Mouse (Mus musculus): ENCODE measurements around the gene Nlrp10. TPM values are rescaled to one million over a fixed set of nuclear protein-coding genes. Genes with fewer than 3 reads are reported as not detected.
A peak's percentile ranks its signal among the peaks of the same experiment; 100 is the strongest.

Gene Nlrp10
- polyA plus RNA-seq (2015; fragmentation: Nextera tagmentation; extraction: Ambion mirVana): not detected in 2 replicates

GRCm38 (mm10) chr7:108929726-108930393 is at the start of gene Nlrp10:
Gene Nlrp10 (minus strand): TSS chr7:108930178.
- peaks cover 1% of the 10 kb centered on the region for H3K4me1 ChIP-seq (ENCODE audit: control insufficient read depth, insufficient read depth, low read length)
- H3K27me3 ChIP-seq (ENCODE audit: control insufficient read depth, insufficient read depth, low read depth, low read length): no peaks in the 10 kb centered on the region
- ATAC-seq: no peak
- no peaks in the 10 kb centered on the region for H3K36me3 ChIP-seq (ENCODE audit: control insufficient read depth, insufficient read depth, low read length)
- H3K27ac ChIP-seq (ENCODE audit: low read length): no peak within 1 kb of the TSS
- no peak within 1 kb of the TSS for H3K4me3 ChIP-seq (ENCODE audit: low read depth, low read length)
- H3K9me3 ChIP-seq (replicated peaks; ENCODE audit: control insufficient read depth, low read length, poor library complexity, severe bottlenecking): no peaks in the 10 kb centered on the region
- WGBS: 83% methylated on average over 6 of the region's 6 CpGs
- H3K9ac ChIP-seq (ENCODE audit: low read depth, low read length): no peak within 1 kb of the TSS
- no peak within 1 kb of the TSS for H3K4me2 ChIP-seq (ENCODE audit: low read length)

DNA sequence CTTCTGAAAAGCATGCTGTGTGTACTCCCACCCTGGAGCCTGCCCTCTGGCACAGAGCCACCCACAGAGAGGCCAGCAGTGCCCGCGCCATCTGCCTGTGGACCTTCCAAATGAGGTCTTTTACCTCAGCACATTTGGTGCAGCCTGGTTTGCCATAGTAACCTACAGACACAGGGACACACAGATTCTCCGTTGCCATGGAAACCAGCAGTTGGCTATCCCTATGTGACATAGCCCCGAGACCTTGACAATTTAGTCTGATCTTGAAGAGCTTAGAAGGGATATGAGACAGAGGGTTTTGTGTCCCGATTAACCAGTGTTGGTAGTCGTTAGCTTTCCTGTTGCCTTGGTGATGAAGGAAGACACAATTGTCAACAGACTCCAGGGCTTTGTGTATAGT is 42.3 kb upstream of the Nlrp10 start:
- peak; percentile 83 for ATAC-seq
- H3K4me3 ChIP-seq (ENCODE audit: low read depth, low read length): no peak overlapping the region
- H3K4me1 ChIP-seq (ENCODE audit: control insufficient read depth, insufficient read depth, low read length): peaks cover 15% of the 10 kb centered on the region
- no peaks in the 10 kb centered on the region for H3K9me3 ChIP-seq (replicated peaks; ENCODE audit: control insufficient read depth, low read length, poor library complexity, severe bottlenecking)
- H3K27ac ChIP-seq (ENCODE audit: low read length): peak overlapping the region; percentile 78
- no peaks in the 10 kb centered on the region for H3K36me3 ChIP-seq (ENCODE audit: control insufficient read depth, insufficient read depth, low read length)
- no peak overlapping the region for H3K9ac ChIP-seq (ENCODE audit: low read depth, low read length)
- WGBS: 15% methylated on average over 6 of the region's 6 CpGs
- 0 out of 2 replicates have a peak, but pooled peaks cover 3% of the 10 kb centered on the region for H3K27me3 ChIP-seq (ENCODE audit: control insufficient read depth, insufficient read depth, low read depth, low read length)
- peak overlapping the region; percentile 31; the same call in 1 of the 2 replicates for H3K4me2 ChIP-seq (ENCODE audit: low read length)

- Histone ChIP-seq H3K9ac (ENCODE audit: low read depth, low read length) (no peak overlapping the region), H3K27ac (ENCODE audit: low read length) (no peak overlapping the region), H3K4me1 (ENCODE audit: control insufficient read depth, insufficient read depth, low read length) (peaks cover 15% of the 10 kb centered on the region), H3K9me3 (replicated peaks; ENCODE audit: control insufficient read depth, low read length, poor library complexity, severe bottlenecking) (no peaks in the 10 kb centered on the region), H3K36me3 (ENCODE audit: control insufficient read depth, insufficient read depth, low read length) (no peaks in the 10 kb centered on the region), H3K4me2 (ENCODE audit: low read length) (no peak overlapping the region), H3K4me3 (ENCODE audit: low read depth, low read length) (no peak overlapping the region), H3K27me3 (ENCODE audit: control insufficient read depth, insufficient read depth, low read depth, low read length) (no peaks in the 10 kb centered on the region)
- WGBS: 48% methylated on average over 6 of the region's 6 CpGs
- ATAC-seq: no peak
These were observed 38.2 kb upstream of the Nlrp10 start for GRCm38 (mm10) chr7:108968201-108968600.

DNA sequence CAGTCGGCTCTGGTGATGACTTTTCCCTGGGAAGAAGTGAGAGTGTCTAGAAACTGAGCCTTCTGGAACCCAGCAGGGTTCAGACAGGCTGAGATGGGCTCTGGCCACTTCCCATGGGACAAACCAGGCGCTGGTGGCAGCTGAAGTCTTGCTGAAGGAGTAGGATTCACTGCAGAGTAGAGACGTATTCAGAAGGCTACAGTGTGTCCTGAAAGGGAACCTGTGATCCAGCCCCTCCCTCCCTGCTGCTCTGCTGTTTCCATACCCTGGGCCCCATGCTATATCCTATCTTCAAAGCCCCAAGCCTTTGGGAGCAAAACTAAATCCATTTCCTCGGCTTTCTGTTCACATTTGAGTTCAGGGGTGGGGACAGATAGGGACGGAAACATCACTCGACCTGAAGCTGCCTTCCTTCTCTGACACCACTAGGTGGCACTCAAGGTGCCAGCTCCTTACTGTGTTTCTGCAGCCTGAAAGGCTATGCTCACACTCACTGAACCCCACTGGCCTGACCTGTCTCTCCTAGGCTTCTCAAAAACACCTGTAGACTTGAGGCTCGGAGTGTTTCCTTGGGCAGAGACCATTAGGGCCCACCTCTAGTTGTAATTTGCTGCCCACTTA is 36.9 kb upstream of the Nlrp10 start:
- Histone ChIP-seq H3K4me3 (ENCODE audit: low read depth, low read length) (no peak overlapping the region), H3K9ac (ENCODE audit: low read depth, low read length) (no peak overlapping the region), H3K27ac (ENCODE audit: low read length) (no peak overlapping the region), H3K4me1 (ENCODE audit: control insufficient read depth, insufficient read depth, low read length) (peaks cover 4% of the 10 kb centered on the region; the same call in 1 of the 2 replicates), H3K9me3 (replicated peaks; ENCODE audit: control insufficient read depth, low read length, poor library complexity, severe bottlenecking) (no peaks in the 10 kb centered on the region), H3K4me2 (ENCODE audit: low read length) (no peak overlapping the region), H3K36me3 (ENCODE audit: control insufficient read depth, insufficient read depth, low read length) (no peaks in the 10 kb centered on the region), H3K27me3 (ENCODE audit: control insufficient read depth, insufficient read depth, low read depth, low read length) (no peaks in the 10 kb centered on the region)
- 28% methylated on average over 7 of the region's 7 CpGs for WGBS
- ATAC-seq: peak; percentile 78

DNA sequence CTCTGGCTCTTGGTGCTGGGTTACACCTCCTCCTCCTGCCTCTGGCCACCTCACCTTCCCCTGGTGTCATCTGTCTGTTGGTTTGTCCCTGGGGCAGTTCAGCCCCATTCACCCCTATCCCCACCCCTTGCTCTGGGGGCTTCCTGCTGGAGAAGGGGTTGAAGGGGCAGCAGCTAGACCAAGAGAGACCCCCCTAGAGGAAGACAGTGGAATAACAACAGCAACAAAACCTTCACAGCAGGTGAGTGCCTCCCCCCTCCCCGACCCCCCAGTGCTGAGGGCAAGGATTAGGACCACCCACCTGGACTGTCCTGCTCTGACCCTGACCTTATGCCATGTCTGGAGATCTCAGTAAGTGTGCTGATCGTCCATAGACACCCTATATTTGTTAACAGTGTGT is 36.0 kb upstream of the Nlrp10 start:
- Histone ChIP-seq H3K9me3 (replicated peaks; ENCODE audit: control insufficient read depth, low read length, poor library complexity, severe bottlenecking) (no peaks in the 10 kb centered on the region), H3K4me1 (ENCODE audit: control insufficient read depth, insufficient read depth, low read length) (no peaks in the 10 kb centered on the region), H3K4me3 (ENCODE audit: low read depth, low read length) (no peak overlapping the region), H3K9ac (ENCODE audit: low read depth, low read length) (no peak overlapping the region), H3K36me3 (ENCODE audit: control insufficient read depth, insufficient read depth, low read length) (no peaks in the 10 kb centered on the region), H3K27ac (ENCODE audit: low read length) (no peak overlapping the region), H3K27me3 (ENCODE audit: control insufficient read depth, insufficient read depth, low read depth, low read length) (no peaks in the 10 kb centered on the region), H3K4me2 (ENCODE audit: low read length) (no peak overlapping the region)
- ATAC-seq: no peak
- WGBS: 19% methylated on average over 2 of the region's 2 CpGs

DNA sequence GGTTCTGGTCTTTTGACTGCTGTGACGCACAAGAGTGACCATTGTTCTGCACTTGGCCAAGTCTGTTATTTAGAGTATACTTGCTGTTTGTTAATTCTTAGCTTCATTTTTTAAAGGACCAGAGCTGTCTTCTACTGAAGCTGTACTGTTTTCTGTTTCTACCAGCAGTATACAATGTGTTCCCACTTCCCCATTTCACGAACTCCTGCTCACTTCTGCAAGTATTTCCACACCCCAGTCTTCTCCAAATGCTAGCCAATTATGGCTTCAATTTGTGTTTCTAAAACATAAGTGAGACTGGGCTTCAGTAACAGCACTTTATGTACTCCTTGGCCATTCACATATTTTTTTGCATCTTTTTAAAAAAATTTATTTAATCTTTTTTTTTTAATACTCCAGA is 27.8 kb upstream of the Nlrp10 start:
- H3K36me3 ChIP-seq (ENCODE audit: control insufficient read depth, insufficient read depth, low read length): no peaks in the 10 kb centered on the region

DNA sequence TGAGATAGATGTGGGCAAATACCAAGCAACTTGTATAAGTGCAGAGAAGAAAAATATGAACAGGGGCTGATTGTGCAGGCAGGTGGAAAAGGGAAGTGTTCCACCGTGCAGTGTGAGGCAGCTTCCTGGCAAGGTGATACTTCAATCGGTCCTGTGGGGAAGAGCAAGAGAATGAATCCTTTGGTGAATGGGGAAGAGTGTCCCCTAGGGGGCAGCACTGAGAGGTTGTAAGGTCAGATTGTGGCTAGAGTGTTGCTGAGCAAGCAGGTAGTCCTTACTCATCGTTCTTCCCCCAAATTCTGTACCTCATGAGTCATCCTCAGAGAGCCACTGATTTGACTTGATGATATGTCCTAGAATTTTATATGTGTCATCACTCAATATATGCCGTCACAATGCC is 24.2 kb upstream of the Nlrp10 start:
- no peak for ATAC-seq
- Histone ChIP-seq H3K27me3 (ENCODE audit: control insufficient read depth, insufficient read depth, low read depth, low read length) (peaks cover 19% of the 10 kb centered on the region), H3K9ac (ENCODE audit: low read depth, low read length) (no peak overlapping the region), H3K36me3 (ENCODE audit: control insufficient read depth, insufficient read depth, low read length) (no peaks in the 10 kb centered on the region), H3K4me3 (ENCODE audit: low read depth, low read length) (no peak overlapping the region), H3K9me3 (replicated peaks; ENCODE audit: control insufficient read depth, low read length, poor library complexity, severe bottlenecking) (no peaks in the 10 kb centered on the region), H3K4me2 (ENCODE audit: low read length) (no peak overlapping the region), H3K4me1 (ENCODE audit: control insufficient read depth, insufficient read depth, low read length) (peaks cover 15% of the 10 kb centered on the region), H3K27ac (ENCODE audit: low read length) (no peak overlapping the region)
- 58% methylated on average over 4 of the region's 4 CpGs for WGBS

More for the DNA sequence above, 27.8 kb upstream of the Nlrp10 start:
- Histone ChIP-seq H3K4me3 (ENCODE audit: low read depth, low read length) (no peak overlapping the region), H3K27ac (ENCODE audit: low read length) (no peak overlapping the region), H3K9ac (ENCODE audit: low read depth, low read length) (no peak overlapping the region), H3K4me2 (ENCODE audit: low read length) (no peak overlapping the region), H3K4me1 (ENCODE audit: control insufficient read depth, insufficient read depth, low read length) (no peaks in the 10 kb centered on the region), H3K27me3 (ENCODE audit: control insufficient read depth, insufficient read depth, low read depth, low read length) (peaks cover 8% of the 10 kb centered on the region; the same call in 1 of the 2 replicates), H3K9me3 (replicated peaks; ENCODE audit: control insufficient read depth, low read length, poor library complexity, severe bottlenecking) (no peaks in the 10 kb centered on the region)
- ATAC-seq: no peak
- 68% methylated on average over 2 of the region's 2 CpGs for WGBS

DNA sequence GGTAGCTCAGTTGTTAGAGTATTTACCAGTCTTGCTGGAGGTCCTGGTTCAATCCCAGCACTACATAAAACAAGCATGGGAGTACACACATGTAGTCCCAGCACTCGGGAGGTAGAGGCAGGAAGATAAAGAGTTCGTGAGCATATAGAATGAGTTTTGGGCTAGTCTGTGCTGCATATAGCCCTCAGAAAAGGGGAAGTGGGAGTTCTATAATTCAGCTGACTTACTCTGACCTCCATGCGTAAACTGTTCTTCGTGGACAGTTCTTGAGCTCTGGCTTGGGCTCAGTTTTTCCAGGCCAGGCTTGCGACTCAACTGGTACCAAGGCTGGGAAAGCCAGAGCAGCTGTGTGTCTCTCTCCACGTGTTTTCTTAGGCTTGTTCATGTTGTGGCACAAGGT is 22.8 kb upstream of the Nlrp10 start:
- Histone ChIP-seq H3K27me3 (ENCODE audit: control insufficient read depth, insufficient read depth, low read depth, low read length) (peaks cover 19% of the 10 kb centered on the region), H3K36me3 (ENCODE audit: control insufficient read depth, insufficient read depth, low read length) (no peaks in the 10 kb centered on the region), H3K9ac (ENCODE audit: low read depth, low read length) (no peak overlapping the region), H3K9me3 (replicated peaks; ENCODE audit: control insufficient read depth, low read length, poor library complexity, severe bottlenecking) (no peaks in the 10 kb centered on the region), H3K4me1 (ENCODE audit: control insufficient read depth, insufficient read depth, low read length) (peaks cover 15% of the 10 kb centered on the region), H3K27ac (ENCODE audit: low read length) (no peak overlapping the region), H3K4me3 (ENCODE audit: low read depth, low read length) (no peak overlapping the region), H3K4me2 (ENCODE audit: low read length) (no peak overlapping the region)
- ATAC-seq: no peak
- WGBS: 82% methylated on average over 6 of the region's 6 CpGs

DNA sequence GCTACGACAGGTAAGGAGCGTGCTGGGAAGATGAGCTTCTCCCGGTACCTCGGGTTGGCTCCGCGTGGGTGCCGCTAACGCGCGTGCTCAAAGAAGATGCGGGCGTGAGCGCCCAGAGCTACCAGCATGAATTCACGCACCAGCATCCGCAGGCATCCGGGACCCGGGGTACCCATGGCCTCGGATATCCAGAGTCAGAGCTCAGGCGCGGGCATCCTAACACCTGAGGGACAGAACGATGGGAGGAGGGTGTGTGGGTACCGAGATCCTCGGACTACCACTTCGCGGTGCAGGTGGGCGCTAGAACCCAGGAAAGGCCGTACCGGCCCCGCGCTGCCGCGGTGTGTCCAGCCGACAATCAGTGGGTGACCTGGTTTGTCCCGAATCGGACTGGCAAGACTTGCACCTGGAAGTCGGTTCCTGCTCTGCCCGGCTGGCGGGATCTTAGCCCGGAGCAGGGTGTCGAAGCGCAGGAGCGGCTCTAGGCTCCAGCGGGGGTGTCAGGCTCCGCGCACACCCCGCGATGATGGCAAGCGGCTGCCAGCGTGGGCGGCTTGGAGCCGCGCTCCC is 20.9 kb upstream of the Nlrp10 start:
- Histone ChIP-seq H3K9me3 (replicated peaks; ENCODE audit: control insufficient read depth, low read length, poor library complexity, severe bottlenecking) (no peaks in the 10 kb centered on the region), H3K27me3 (ENCODE audit: control insufficient read depth, insufficient read depth, low read depth, low read length) (peaks cover 16% of the 10 kb centered on the region), H3K36me3 (ENCODE audit: control insufficient read depth, insufficient read depth, low read length) (no peaks in the 10 kb centered on the region), H3K4me2 (ENCODE audit: low read length) (peak overlapping the region; percentile 68), H3K4me1 (ENCODE audit: control insufficient read depth, insufficient read depth, low read length) (peaks cover 15% of the 10 kb centered on the region), H3K4me3 (ENCODE audit: low read depth, low read length) (peak overlapping the region; percentile 74), H3K9ac (ENCODE audit: low read depth, low read length) (peak overlapping the region; percentile 87), H3K27ac (ENCODE audit: low read length) (peak overlapping the region; percentile 87)
- peak; percentile 61 for ATAC-seq
- under 1% methylated on average over 52 of the region's 52 CpGs for WGBS

Measured in midbrain, embryonic 16.5 days (tissue).